Mouse (Mus musculus) testis, postnatal 14 days (tissue): Measurements from ENCODE around the gene Mmgt2.
"Not testable (repeated sequence)": the region's sequence is repeated elsewhere in the genome, so short reads cannot be mapped to it uniquely, and the experiment has no call there.

Experiments used
- DNase-seq: peaks from one replicate; pipeline ENCODE4 v3.0.0; 2021; ENCODE audit warnings: low spot score

Gene Mmgt2

GRCm38 (mm10) chr11:62645732-62646494 is 2.6 kb upstream of the Mmgt2 start:
- peak; percentile 76 for DNase-seq

DNA sequence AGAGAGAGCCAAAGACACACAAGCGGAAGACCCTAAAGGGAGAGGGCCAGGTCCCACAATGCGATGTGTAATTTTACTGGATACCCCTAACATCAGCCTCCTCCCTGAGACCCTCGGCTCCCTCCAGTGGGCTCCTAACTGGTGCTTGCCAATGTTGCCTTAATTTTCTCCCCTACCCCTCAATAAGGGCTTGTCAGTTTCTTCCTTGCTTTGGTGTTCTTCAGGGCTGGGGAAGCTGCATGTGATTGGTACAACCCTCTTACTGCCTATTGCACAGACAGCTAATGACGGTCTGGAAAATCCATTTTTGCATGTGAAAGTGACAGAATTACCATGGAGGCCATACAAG is 2.0 kb upstream of the Mmgt2 start:
- no peak for DNase-seq

DNA sequence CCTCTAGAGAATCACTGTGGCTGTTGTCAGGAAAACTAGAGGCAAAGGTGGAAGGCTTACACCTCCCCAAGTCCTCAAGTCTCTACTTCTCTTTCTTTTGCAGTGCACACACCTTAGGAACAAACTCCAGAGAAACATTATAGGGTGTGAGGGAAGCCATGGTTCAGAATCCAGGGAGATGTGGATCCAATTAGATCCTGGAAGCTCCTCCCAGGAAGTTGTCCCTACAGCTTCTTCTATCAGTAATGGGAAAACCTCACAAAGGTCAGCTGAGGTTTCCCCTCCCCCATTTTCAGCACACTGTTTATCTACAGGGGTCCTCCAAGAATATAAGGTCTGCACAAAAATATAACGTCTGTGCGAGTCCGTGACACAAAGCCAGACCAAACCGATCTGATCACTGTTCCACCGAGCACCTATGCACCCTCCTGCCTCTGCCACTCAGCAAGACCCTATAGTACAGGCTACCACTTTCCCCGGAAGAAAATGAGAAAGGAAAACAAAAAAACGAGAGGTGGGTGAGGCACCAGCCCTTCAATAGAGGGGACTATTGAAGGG is 1.4 kb upstream of the Mmgt2 start:
- DNase-seq, result no peak

GRCm38 (mm10) chr11:62647661-62648590 is 538 bp upstream of the Mmgt2 start, which contains the start of gene Lrrc75a:
Lrrc75a (minus strand) TSS chr11:62648523.
- DNase-seq, result peak; percentile 40

GRCm38 (mm10) chr11:62649803-62650202 is 1.3 kb downstream of the Mmgt2 start:
- not testable (repeated sequence) for DNase-seq

GRCm38 (mm10) chr11:62651563-62651962 is 3.1 kb downstream of the Mmgt2 start:
- DNase-seq, result peak; percentile 61

DNA sequence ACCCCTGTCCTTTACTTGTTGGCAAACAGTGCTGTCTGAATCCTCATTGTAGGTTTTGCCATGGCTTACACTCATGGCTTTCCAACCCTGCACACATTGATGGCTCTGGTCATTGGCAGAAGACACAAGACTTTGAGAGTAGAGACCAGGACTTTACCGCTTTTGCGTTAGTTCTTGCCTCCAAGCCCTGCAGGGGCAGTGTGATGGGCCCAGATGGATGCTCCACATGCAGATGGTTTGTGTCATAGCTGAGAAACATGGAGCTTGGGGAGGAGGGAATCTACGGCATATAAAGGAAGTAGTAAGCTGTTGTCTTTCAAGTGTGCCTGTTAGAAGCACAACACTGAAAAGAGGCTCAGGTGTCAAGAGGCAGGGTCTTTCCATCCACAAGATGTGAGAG is 3.6 kb downstream of the Mmgt2 start:
- no peak for DNase-seq

DNA sequence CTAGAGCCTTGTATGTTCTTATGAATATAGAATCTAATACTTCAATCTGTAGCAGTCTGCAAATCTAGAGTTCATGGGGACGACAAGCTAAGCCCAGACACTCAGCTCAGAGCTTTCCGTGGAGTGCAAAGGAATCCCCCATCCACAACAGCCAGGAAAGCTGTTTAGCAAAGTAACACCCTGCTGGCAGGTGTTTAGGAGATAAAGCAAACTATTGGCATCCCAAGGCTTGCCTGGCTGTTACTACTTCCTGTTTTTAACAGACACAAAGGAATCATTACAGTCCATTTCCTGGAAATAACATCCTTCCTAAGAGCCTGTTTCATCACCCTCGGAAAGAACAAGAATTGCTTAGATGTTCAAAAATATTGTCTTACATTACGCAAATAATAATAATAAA is 12.4 kb downstream of the Mmgt2 start:
- DNase-seq, result no peak

DNA sequence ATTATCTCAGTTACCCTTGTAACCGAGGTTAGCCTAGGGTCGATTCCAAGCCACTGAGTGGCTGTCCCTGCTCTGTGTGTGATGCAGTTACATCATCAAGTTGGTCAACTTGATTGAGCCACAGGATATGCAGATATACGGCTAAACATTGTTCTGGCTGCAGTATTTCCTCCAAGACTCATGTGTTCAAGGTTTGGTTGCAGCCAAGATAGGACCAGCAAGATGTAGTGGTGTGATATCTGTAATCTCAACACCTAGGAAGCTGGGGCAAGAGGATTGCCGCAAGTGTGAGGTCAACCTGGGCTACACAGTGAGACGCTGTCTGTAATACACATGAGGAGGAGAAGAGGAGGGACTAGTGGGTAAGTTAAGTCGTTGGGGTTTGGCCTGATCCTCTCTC is 15.8 kb downstream of the Mmgt2 start:
- DNase-seq, result no peak

DNA sequence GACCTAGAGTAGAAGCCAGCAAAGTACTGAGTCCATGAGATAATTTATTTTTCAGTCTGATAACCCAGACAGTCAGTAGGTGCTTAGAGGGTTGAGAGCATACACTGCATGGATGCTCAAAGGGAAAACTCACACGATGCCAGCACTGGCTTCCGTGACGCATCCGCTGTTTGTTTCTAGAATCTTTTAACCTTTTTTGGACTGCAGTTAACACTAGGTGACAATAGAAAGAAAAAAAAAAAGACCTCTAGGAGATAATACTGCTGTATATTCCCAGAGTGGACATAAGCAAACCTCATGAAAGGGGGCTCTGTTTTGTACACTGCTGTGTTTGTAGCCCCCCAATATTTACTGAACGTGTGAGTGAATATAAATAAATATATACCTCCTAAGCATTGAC is 20.5 kb downstream of the Mmgt2 start:
- DNase-seq, result no peak

DNA sequence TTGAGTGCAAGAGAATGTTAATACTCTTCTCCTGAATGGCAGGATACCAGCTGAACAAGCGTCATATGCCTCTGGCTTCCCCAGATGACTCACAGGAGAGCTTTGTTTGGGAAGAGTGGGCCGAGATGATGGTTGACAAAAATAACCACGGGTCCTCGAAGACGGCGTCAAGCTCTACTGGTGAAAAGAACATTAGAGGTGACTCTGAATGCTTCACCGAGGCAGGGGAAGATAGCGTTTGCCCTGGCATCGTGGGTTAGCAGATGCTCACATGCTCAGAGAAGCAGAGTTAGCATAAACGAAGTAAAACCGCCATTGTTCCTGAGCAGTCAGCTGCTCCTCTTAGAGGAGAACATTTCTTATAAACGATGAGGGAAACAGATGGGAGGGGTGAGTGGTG is 21.0 kb downstream of the Mmgt2 start:
- no peak for DNase-seq

GRCm38 (mm10) chr11:62670006-62670405 is 21.5 kb downstream of the Mmgt2 start:
- no peak for DNase-seq

- DNase-seq, result peak; percentile 45
These were observed 27.2 kb downstream of the Mmgt2 start for GRCm38 (mm10) chr11:62675480-62676289.

- no peak for DNase-seq
These were observed 27.8 kb downstream of the Mmgt2 start for GRCm38 (mm10) chr11:62676290-62676596.

- no peak for DNase-seq
These were observed 30.4 kb downstream of the Mmgt2 start for GRCm38 (mm10) chr11:62678778-62679354.

DNA sequence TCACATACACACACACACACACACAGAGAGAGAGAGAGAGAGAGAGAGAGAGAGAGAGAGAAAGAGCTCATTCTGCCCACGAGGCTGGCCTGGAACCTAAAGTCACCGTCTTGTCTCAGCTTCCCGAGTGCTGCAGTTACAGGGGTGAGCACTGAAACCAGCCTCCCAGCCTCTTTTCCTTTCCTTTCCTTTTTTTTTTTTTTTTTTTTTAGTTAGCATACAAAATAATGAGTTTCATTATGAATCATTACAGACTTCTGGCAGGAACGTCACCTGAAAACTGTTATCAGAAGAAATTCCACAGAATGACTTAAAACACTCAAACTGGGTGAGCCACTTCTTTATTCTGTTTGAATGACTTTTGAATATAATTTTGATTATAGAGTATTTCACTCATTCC is 31.5 kb downstream of the Mmgt2 start:
- DNase-seq, result no peak

- no peak for DNase-seq
These were observed 43.1 kb downstream of the Mmgt2 start for GRCm38 (mm10) chr11:62691592-62691991.

- no peak for DNase-seq
These were observed 45.1 kb downstream of the Mmgt2 start for GRCm38 (mm10) chr11:62693299-62694184.

DNA sequence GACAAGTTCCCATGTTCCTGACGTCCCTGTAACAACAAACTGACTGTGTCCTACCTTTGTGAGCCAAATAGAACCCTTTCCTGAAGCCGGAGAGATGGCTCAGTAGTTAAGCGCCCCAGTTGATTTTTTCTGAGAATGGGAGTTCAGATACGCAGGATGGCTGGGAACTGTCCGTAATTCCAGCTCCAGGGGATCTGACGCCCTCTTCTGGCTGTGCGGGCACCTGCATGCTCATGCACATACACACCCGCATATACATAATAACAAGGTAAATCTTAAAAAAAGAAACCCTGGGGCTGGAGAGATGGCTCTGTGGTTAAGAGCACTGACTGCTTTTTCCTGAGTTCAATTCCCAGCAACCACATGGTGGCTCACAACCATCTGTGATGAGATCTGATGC is 46.7 kb downstream of the Mmgt2 start:
- DNase-seq, result no peak

DNA sequence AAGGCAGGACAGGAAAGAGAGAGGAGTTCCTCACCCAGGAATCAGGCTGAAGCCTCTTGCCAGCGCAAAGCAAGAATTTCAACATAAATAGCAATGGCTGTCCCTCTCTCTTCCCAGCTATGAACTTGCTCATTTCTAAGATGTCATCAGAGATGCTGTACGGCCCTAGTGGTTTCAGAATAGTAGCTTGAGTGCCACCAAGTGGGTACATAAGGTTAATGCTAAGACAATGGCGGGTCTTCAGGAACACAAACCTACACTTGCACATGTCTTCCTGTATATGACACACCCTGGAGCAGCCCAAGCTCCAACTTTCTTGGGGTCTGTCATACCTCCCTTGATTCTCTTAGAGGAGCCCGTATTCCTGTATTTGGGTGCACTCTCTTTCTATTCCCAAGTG is 51.3 kb downstream of the Mmgt2 start:
- DNase-seq, result no peak

- no peak for DNase-seq
These were observed 52.8 kb downstream of the Mmgt2 start for GRCm38 (mm10) chr11:62701218-62701617.
